Mouse (Mus musculus): ENCODE data around the gene Trank1.

The Trank1 gene

DNA sequence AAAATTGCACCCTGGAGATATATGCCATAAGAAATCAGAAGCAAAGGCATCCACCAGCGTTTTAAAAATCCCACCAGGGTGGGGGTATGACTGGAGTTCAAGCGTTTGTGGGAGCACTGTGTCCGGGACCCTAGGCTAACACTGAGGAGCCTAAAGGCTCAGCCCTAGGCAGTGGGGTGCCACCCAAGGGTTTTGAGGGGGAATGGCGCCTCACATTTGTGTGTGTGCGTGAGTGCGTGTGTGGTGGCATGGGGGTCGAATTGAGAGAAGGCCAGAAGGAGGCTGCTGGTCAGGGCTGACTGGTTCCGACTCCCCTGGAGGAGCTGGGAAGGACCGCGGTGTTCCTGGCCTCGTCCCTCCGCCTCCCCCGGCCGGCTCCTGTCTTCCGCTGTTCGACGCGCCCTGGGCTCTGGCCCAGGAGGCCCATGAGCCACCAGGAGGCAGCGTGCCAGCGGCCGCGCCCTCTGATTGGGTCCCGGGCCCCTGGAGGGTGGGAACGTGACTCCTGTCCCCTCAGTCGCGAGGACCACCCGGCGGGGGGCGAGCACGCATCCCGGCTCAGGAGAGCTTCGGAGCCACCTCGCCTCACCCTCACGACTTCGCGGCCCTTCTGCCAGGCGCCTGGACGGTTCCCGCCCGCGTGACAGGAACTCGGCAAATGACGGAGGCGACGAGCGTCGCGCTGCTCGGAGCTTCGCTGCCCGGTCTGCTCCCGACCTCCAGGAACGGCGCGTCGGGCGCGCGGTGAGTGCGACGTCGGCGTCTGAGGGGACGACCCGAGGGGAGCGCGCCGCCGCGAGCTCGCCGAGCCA is at the start of gene Trank1:
Gene Trank1 (plus strand): TSS at position 709 of the 812 bp plus-strand sequence.
- peak in 1 of 2 experiments; percentile 38 for DNase-seq (ENCODE audit: low spot score in 2 of 2)

DNA sequence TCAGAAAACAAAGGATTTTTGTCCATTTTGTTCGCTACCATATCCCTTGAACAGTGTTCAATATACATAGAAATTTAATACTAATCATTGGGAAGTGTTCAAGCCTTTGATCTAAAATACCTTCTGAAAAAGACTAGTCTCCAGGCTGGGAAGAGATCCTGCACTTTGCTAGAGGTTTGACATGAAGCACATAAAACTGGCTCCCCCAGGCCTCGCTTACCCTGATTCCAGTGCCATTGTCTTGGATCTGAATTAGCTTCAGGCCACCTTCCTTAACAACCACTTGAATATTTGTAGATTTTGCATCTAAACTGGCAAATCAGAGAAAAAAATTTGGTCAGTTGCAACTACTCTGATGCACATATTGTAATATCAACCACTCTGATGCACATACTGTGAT is 43.5 kb upstream of the Trank1 start:
- no peak for DNase-seq (ENCODE audit: low spot score in 2 of 2)

DNA sequence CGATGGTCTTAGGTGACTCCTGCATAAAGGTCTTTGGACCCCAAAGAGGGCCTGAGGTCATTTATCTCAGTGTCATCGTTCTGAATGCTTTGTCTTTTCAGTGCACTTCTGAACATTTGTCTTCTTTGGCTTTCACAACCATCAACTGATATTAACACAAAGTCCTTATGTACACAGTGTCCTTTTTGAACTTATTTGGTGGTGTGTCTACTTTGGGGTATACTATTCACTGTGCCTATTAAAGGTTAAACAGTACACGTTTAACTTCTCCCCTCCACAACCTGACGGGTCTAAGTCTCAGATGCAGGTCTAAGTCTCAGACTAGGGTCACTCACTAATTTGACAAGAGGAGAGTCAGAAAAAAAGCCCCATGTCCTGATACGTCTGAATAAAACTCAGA is 40.9 kb upstream of the Trank1 start:
- no peak for DNase-seq (ENCODE audit: low spot score in 2 of 2)

DNA sequence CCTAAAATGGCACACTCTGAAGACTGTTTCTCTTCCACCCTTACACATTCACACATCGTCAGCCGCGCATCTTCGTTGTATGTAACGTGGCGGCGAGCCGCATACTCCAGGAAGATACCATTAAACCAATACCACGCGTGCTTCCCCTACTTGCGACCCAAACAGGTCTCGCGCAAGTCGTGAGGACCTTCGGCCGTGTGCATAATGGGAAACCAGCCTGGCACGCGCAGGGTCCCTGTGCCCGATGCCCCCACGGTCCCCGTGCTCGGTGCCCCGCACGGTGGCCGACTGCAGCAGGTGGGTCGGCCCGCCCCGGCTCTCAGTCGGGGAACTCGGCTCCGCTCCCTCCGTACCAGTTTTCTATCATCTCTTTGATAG is 40.5 kb upstream of the Trank1 start:
- DNase-seq (ENCODE audit: low spot score in 2 of 2): no peak

DNA sequence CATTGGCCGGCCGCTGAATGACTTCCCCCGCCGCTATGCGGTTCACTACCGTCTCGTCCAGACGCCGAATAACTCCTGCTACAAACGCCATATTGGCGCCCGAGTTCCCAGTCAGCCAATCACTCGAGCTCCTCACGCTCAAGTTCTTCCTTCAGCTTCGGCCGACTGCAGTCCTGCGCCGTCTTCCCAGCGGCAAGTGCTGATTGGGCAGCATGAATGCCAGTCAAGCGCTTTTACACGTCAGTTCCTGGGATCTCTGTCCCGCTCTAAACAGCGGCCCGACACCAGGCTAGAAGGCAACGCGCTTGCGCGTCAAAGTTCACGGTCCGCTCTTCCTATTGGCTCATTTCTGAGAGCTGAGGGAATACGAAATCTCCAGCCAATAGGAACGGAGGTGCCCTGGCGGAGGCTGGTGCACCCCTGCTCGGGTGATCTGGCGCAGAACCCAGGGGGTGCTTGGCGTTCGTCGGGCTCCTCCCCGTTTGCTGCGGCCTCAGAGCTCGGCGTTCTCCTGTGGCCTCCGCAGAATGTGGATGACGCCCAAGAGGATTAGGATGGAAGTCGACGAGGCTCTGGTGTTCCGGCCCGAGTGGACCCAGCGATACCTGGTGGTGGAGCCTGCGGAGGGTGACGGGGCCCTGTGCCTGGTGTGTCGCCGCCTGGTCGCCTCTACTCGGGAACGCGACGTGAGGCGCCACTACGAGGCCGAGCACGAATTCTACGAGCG is 39.9 kb upstream of the Trank1 start, which contains the start of the genes Mlh1 and Epm2aip1:
Gene Mlh1 (minus strand): TSS at position 358 of the 727 bp plus-strand sequence.
Gene Epm2aip1 (plus strand): TSS at position 496 of the 727 bp plus-strand sequence.
- peak; percentile 98 to 99 for DNase-seq (ENCODE audit: low spot score in 2 of 2)

DNA sequence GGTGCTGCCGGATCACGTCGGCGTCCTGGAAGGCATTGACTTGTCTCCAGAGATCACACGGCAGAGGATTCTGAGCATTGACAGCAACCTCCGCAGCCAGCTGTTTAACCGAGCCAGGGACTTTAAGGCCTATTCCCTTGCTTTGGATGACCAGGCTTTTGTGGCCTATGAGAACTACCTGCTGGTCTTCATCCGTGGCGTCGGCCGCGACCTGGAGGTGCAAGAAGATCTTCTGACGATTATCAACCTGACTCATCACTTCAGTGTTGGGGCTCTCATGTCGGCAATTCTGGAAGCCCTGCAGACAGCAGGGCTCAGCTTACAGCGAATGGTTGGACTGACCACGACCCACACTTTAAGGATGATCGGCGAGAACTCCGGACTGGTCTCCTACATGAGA is 39.2 kb upstream of the Trank1 start:
- DNase-seq (ENCODE audit: low spot score in 2 of 2): no peak

DNA sequence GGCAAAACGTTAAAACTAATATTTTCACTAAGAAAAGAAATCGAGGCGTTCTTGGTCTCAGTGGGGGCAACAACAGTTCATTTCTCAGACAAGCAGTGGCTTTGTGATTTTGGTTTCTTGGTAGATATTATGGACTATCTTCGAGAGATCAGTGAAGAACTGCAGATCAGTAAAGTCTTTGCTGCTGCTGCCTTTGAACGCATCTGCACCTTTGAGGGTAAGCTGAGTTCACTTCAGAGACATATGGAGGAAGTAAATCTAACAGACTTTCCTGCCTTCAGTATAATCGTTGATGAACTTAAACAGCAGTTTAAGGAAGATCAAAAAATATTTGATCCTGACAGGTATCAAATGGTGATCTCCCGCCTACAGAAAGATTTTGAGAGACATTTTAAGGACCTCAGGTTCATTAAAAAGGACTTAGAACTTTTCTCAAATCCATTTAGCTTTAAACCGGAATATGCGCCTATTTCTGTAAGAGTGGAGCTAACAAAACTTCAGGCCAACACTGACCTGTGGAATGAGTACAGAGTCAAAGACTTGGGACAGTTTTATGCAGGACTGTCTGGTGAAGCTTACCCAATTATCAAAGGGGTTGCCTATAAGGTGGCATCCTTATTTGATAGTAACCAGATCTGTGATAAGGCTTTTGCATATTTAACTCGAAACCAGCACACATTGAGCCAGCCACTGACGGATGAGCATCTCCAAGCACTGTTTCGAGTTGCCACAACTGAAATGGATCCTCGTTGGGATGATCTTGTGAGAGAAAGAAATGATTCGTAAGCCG is 38.3 kb upstream of the Trank1 start:
- no peak for DNase-seq (ENCODE audit: low spot score in 2 of 2)

DNA sequence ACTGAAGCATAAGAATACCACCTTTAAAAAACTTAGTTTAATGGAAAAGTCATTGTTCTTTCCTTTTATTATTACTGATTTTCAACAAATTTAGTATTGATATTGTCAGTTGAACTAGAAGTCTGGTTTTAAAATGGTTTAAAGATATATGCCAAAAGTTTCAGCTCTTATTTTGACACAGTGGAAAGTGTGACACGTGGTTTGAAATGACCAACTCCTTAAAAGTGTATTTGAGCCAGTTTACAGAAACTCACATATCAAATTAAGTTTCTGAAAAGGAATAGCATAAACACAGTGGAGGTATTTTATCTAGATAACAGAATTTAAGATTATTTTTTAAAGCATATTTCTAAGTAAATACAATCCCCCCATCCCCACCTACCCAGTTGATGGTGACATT is 37.6 kb upstream of the Trank1 start:
- no peak for DNase-seq (ENCODE audit: low spot score in 2 of 2)

DNA sequence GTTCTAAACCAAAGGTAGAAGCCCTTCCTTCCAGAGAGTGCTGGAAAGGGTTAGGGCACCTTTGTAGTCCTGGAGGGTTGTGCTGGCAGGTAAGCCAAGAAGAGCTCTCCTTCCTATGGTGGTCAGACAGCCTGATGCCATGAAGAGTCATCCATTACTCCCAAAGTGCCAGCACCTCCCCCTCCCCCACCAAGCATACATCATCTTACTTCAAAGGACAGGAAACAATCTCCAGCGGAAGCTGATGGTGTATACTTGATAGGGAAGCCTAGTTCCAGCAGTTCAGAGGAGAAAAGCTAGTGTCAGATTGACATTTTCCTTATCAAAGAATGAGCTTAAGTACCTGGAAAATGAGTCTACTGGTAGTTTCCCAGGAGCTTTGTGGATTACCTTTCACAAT is 36.4 kb upstream of the Trank1 start:
- no peak for DNase-seq (ENCODE audit: low spot score in 2 of 2)

DNA sequence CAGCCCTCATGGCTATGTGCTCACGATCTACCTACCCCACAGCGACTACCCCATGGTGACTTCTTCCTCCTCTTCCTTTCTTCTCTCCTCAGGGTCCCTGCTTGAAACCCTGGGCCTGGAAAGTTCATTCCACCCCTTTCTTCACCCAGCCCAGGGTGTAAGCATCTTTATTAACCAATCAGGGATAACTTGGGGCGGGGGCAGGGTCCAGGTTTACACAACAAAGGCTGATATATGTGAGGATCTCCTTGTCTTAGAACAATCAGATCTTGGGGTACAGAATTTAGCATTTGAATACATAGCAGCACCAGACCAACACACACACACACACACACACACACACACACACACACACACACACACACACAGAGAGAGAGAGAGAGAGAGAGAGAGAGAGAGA is 26.5 kb upstream of the Trank1 start:
- no peak for DNase-seq (ENCODE audit: low spot score in 2 of 2)

DNA sequence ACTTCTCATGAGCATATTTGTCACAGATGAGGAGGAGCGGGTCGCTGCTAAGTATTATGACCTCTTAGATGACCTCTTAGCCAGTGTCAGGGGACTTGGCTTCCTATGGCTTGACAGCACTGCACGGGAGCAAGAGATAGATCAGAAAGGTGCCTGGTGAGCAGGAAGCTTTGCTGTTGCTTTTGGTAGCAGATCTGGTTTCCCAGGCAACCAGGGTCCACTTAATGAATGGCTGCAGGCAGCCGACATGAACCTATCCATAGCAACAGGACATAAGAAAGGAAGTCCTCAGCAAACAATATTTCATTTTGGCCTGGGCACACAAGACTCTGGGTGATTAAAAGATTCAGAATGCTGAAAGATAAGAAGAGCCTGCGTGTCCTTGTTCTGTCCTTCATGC is 25.9 kb upstream of the Trank1 start:
- no peak for DNase-seq (ENCODE audit: low spot score in 2 of 2)

DNA sequence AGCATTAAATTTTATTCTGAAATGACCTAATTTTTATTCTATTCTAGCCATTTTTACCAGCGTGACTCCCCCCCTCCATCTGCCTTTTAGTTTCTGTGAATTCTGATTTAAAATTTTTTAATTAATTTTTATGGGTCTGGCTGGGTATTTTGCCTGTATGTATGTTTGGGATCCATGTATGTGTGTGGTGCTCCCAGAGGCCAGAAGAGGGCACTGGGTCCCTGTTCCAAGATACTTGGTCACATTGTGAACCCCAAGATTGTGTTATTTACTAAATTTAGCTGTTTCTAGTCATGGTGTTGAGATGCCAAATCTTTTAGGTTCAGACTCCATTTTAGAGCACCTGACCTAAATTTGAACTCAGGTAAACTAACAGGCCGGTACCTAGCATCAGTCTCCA is 25.1 kb upstream of the Trank1 start:
- DNase-seq (ENCODE audit: low spot score in 2 of 2): no peak

DNA sequence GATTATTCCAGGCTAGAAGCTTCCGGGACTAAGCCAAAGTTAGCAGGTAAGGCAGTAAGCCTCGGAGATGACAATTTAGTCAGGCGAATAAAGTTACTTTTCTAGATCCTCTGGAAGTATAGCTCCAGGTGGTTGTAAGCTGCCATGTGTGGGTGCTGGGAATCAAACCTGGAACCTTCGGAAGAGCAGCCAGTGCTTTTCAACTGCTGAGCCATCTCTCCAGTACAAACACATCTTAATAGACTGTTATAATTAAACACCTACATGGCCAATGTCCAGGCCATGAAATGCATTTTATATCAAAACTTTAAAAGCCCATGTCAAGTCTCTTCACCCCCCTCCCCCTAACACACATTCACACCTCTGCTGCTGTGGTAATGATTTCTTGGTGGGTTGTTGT is 23.6 kb upstream of the Trank1 start:
- DNase-seq (ENCODE audit: low spot score in 2 of 2): no peak

DNA sequence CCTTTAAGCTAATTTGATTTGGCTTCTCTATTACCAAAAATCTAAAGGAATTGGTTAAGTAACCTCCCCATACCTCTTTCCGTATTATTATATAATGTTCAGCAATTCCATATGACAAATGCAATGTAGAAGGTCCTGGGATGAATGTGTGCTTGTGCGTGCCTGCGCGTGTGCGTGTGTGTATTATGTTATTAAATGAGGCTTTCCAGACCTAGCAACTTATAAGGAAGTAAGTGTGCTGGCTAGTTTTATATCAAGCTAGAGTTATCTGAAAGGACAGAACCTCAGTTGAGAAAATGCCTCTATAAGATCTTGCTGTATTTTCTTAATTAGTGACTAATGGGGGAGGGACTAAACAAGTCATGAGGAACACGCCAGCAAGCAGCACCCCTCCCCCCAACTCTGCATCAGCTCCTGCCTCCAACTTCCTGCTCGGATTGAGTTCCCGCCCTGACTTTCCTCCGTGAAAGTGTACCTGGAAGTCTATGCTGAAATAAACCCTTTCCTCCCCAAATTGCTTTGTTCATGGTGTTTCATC is 22.2 kb upstream of the Trank1 start:
- DNase-seq (ENCODE audit: low spot score in 2 of 2): no peak

DNA sequence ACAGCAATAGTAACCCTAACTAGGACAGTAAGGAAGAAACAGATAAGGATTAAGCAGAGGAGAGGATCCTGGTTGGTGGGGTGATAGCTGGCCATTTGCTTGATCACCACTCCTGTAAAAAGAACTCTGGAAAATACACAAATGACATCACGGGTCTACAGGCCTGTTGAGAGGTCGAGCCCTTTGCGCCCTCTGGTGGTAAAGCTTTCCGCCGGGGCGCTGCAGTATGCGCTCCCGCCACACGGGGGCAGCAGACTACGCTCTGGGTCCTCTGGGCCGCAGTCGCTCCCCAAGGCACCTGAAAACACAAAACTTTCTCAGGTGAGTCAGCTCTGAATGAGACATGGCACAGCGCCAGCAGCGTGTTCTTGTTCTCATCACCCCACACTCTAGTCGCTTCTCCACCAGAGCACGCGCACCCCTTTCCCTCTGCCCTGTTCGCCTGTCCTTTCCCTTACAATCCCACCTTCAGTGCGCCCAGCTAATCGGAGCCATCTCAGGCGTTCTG is 21.7 kb upstream of the Trank1 start:
- peak; percentile 82 to 89 for DNase-seq (ENCODE audit: low spot score in 2 of 2)

DNA sequence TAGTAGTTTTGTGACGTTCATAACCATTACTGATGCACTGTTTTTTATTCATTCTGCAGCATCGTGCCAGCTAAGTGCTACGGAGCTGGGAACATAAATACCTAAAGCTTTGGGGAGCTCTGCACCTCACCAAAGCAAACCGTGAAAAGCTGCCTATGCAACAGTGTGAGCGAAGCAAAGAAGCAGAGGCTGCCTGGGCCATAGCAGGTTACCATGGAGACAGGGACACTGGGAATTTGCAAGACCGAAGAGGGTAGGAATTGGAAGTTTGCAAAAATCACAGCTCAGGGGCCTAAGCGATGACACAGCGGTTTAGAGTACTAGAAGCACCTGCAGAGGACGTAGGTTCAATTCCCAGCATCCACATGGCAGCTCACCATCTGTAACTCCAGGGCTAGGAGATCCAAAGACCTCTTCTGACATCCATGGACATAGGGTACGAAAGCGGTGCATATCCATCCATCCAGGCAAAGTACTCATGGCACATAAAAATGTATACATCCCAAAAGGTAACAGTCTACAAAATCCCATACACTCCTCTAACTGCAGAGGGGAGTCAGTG is 20.9 kb upstream of the Trank1 start:
- DNase-seq (ENCODE audit: low spot score in 2 of 2): no peak

DNA sequence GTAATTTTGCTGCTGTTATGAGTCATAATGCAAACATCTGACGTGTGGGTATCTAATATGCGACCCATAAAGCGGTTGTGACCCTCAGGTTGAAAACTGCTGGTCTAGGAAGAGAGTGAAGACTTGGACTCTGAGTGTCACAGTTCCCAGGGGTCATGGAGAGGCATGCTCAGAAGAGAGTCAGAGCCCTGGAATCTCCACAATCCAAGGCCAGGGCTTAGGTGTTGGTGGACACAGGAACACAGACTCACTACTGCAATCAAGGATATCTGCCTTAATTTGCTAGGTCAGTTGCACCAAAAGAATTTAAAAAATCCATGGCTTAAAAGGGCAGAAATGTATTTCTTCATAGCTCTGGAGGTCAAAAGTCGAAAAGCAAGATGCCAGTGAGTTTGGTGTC is 18.3 kb upstream of the Trank1 start:
- no peak for DNase-seq (ENCODE audit: low spot score in 2 of 2)

DNA sequence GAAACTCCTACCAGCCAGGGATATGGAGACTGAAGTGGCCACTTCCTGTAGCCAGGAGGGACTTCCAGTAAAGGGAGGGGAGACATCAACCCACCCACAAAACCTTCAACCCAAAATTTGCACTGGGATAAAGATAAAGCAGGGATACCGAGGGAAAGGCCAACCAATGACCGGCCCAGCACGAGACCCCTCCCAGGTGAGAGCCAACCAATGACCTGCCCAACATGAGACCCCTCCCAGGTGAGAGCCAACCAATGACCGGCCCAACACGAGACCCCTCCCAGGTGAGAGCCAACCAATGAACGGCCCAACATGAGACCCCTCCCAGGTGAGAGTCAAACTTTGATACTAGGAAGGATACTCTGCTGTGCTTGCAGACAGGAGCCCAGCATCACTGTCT is 16.6 kb upstream of the Trank1 start:
- no peak for DNase-seq (ENCODE audit: low spot score in 2 of 2)

DNA sequence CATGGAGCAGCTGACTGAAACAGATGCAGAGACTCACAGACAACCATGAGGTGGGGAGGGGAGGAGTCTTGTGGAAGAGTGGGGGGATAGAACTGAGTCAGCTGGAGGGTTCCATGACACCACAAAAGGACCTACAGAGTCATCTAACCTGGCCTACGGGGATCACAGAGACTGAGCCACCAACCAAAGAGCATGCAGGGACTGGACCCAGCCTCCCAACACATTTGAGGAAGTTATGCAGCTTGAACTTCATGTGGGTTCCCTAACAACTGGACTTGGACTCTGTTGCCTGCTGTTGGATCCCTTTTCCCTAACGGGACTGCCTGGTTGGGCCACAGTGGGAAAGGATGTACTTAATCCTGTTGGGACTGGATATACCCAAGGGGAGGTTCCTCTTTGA is 16.2 kb upstream of the Trank1 start:
- no peak for DNase-seq (ENCODE audit: low spot score in 2 of 2)

DNA sequence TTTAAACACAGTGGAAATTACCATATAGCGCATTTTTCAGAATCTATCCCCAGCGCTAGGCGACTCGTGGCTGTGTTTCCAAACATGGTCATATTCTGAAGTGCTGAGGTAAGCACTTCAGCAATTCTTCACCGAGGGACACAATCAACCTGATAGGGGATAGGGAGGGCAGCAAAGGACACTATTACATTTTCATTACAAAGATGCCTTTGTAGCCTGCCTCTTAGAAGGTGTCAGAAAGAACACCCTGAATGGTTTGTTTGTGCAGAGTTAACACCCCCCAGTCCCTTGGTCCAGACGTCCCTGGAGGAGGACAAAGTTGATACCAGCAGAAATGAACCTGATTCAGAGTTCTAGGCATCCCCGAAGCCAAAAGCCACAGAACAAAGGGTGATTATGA is 15.1 kb upstream of the Trank1 start:
- DNase-seq (ENCODE audit: low spot score in 2 of 2): no peak

DNA sequence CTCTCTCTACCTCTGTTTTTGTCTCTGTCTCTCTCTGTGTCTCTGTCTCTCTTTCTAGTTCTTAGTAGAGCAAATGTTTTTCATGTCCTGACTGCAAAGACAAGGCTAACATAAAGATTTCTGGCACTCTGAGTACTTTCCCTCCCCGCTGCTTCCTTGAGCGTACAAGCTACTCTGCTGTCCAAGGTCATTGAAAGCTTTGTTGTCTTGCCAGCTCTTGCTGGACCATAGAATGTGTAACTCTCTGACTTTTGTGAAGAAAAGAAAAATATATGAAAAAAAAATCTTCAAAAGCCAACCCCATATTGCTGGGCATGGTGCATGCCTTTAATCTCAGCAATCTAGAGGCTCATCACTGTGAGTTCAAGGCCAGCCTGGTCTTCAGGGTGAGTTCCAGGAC is 12.9 kb upstream of the Trank1 start:
- no peak for DNase-seq (ENCODE audit: low spot score in 2 of 2)
